Mouse (Mus musculus): ENCODE results near the gene Mgst2.

The Mgst2 gene

GRCm38 (mm10) chr3:51660060-51660459, at the start of gene Mgst2:
Mgst2 (plus strand) TSS chr3:51660360.
- DNase-seq (ENCODE audit: low read depth, low spot score), result no peak

- no peak for DNase-seq (ENCODE audit: low read depth, low spot score)
Measured at GRCm38 (mm10) chr3:51611972-51612371, 48.2 kb upstream of the Mgst2 start.

GRCm38 (mm10) chr3:51612398-51613356, 47.5 kb upstream of the Mgst2 start:
- DNase-seq (ENCODE audit: low read depth, low spot score), result no peak

GRCm38 (mm10) chr3:51614278-51614677, 45.9 kb upstream of the Mgst2 start:
- DNase-seq (ENCODE audit: low read depth, low spot score), result no peak

- DNase-seq (ENCODE audit: low read depth, low spot score), result no peak
Measured at GRCm38 (mm10) chr3:51623956-51624355, 36.2 kb upstream of the Mgst2 start.

GRCm38 (mm10) chr3:51627741-51628140, 32.4 kb upstream of the Mgst2 start:
- DNase-seq (ENCODE audit: low read depth, low spot score), result no peak

GRCm38 (mm10) chr3:51628977-51629376, 31.2 kb upstream of the Mgst2 start:
- no peak for DNase-seq (ENCODE audit: low read depth, low spot score)

GRCm38 (mm10) chr3:51630746-51631145, 29.4 kb upstream of the Mgst2 start:
- DNase-seq (ENCODE audit: low read depth, low spot score), result no peak

- no peak for DNase-seq (ENCODE audit: low read depth, low spot score)
Measured at GRCm38 (mm10) chr3:51631971-51632370, 28.2 kb upstream of the Mgst2 start.

- DNase-seq (ENCODE audit: low read depth, low spot score), result peak; percentile 35
Measured at GRCm38 (mm10) chr3:51634451-51634850, 25.7 kb upstream of the Mgst2 start.

GRCm38 (mm10) chr3:51635960-51636359, 24.2 kb upstream of the Mgst2 start:
- no peak for DNase-seq (ENCODE audit: low read depth, low spot score)

GRCm38 (mm10) chr3:51636700-51637099, 23.5 kb upstream of the Mgst2 start:
- DNase-seq (ENCODE audit: low read depth, low spot score), result no peak

GRCm38 (mm10) chr3:51637326-51637725, 22.8 kb upstream of the Mgst2 start:
- no peak for DNase-seq (ENCODE audit: low read depth, low spot score)

GRCm38 (mm10) chr3:51638260-51638659, 21.9 kb upstream of the Mgst2 start:
- DNase-seq (ENCODE audit: low read depth, low spot score), result no peak

- DNase-seq (ENCODE audit: low read depth, low spot score), result no peak
Measured at GRCm38 (mm10) chr3:51645484-51645883, 14.7 kb upstream of the Mgst2 start.

GRCm38 (mm10) chr3:51646301-51646700, 13.9 kb upstream of the Mgst2 start:
- no peak for DNase-seq (ENCODE audit: low read depth, low spot score)

- DNase-seq (ENCODE audit: low read depth, low spot score), result no peak
Measured at GRCm38 (mm10) chr3:51647356-51647755, 12.8 kb upstream of the Mgst2 start.

- peak; percentile 77 for DNase-seq (ENCODE audit: low read depth, low spot score)
Measured at GRCm38 (mm10) chr3:51648037-51648664, 12.0 kb upstream of the Mgst2 start.

GRCm38 (mm10) chr3:51649426-51649825, 10.7 kb upstream of the Mgst2 start:
- no peak for DNase-seq (ENCODE audit: low read depth, low spot score)

- no peak for DNase-seq (ENCODE audit: low read depth, low spot score)
Measured at GRCm38 (mm10) chr3:51649986-51650385, 10.2 kb upstream of the Mgst2 start.

- DNase-seq (ENCODE audit: low read depth, low spot score), result no peak
Measured at GRCm38 (mm10) chr3:51651149-51651548, 9.0 kb upstream of the Mgst2 start.

- DNase-seq (ENCODE audit: low read depth, low spot score), result peak; percentile 32
Measured at GRCm38 (mm10) chr3:51652292-51652691, 7.9 kb upstream of the Mgst2 start.

- DNase-seq (ENCODE audit: low read depth, low spot score), result no peak
Measured at GRCm38 (mm10) chr3:51652701-51653100, 7.5 kb upstream of the Mgst2 start.
